ENCODE assay signal across 12 mouse cellular contexts in genomic region chr9:54752201-54752943, GRCm38 (mm10). TPM values are rescaled to one million over a fixed set of nuclear protein-coding genes. Genes with fewer than 3 reads are reported as not detected.
DNase-seq lines count a peak whose midpoint lies in the region; ATAC-seq and TF ChIP-seq lines count a peak whose summit lies in the region.
"Had no signal": no experiment of that assay in that cellular context is flagged by ENCODE, and none has a peak within 500 bp of the region (broad histone marks: within the 10 kb centered on the region; RNA-seq: fewer than 3 reads in every experiment).

No protein-coding gene starts in this region.

- no peak overlapping the region for H3K27ac ChIP-seq in intestine, embryonic 15.5 days
- H3K27ac ChIP-seq in intestine, postnatal 0 days (ENCODE audit: low read depth, low read length), result no peak overlapping the region
- no peak overlapping the region for H3K27ac ChIP-seq in intestine, embryonic 16.5 days (ENCODE audit: low read length)
- H3K27ac ChIP-seq in neural tube, embryonic 11.5 days (ENCODE audit: low read depth, low read length), result peak overlapping the region; percentile 39
- H3K27ac ChIP-seq: embryonic facial prominence, embryonic 15.5 days; heart, embryonic 13.5 days had no signal

- no peaks in the 10 kb centered on the region for H3K27me3 ChIP-seq in intestine, embryonic 15.5 days (replicated peaks)
- no peaks in the 10 kb centered on the region for H3K27me3 ChIP-seq in intestine, postnatal 0 days (replicated peaks; ENCODE audit: control insufficient read depth, insufficient read depth, low read length)
- H3K27me3 ChIP-seq in intestine, embryonic 16.5 days (replicated peaks; ENCODE audit: control insufficient read depth, insufficient read depth, low read length), result no peaks in the 10 kb centered on the region
- peaks cover 4% of the 10 kb centered on the region; the same call in 1 of the 2 replicates for H3K27me3 ChIP-seq in neural tube, embryonic 11.5 days (ENCODE audit: control insufficient read depth, insufficient read depth, low read length)
- H3K27me3 ChIP-seq: embryonic facial prominence, embryonic 15.5 days had no signal

- no peaks in the 10 kb centered on the region; the same call in 1 of the 2 replicates for H3K4me1 ChIP-seq in intestine, embryonic 15.5 days (replicated peaks)
- H3K4me1 ChIP-seq in intestine, postnatal 0 days (replicated peaks; ENCODE audit: control insufficient read depth, insufficient read depth, low read length), result no peaks in the 10 kb centered on the region
- no peaks in the 10 kb centered on the region for H3K4me1 ChIP-seq in intestine, embryonic 16.5 days (ENCODE audit: control insufficient read depth, insufficient read depth, low read length)
- H3K4me1 ChIP-seq in neural tube, embryonic 11.5 days (ENCODE audit: control insufficient read depth, insufficient read depth, low read length), result peaks cover 20% of the 10 kb centered on the region
- H3K4me1 ChIP-seq: heart, embryonic 13.5 days had no signal

- H3K9me3 ChIP-seq in intestine, embryonic 15.5 days, result no peaks in the 10 kb centered on the region
- H3K9me3 ChIP-seq in intestine, postnatal 0 days (ENCODE audit: control insufficient read depth), result no peaks in the 10 kb centered on the region
- H3K9me3 ChIP-seq in intestine, embryonic 16.5 days (ENCODE audit: control insufficient read depth, low read length), result no peaks in the 10 kb centered on the region
- no peaks in the 10 kb centered on the region for H3K9me3 ChIP-seq in neural tube, embryonic 11.5 days (ENCODE audit: control insufficient read depth, low read length)
- H3K9me3 ChIP-seq: embryonic facial prominence, embryonic 15.5 days; G1E; heart, embryonic 13.5 days had no signal

- WGBS in intestine, embryonic 15.5 days, result 31% methylated on average over 21 of the region's 21 CpGs
- WGBS in intestine, postnatal 0 days, result 36% methylated on average over 21 of the region's 21 CpGs
- 30% methylated on average over 21 of the region's 21 CpGs for WGBS in intestine, embryonic 16.5 days
- 5% methylated on average over 21 of the region's 21 CpGs for WGBS in neural tube, embryonic 11.5 days

- no peak overlapping the region for H3K9ac ChIP-seq in intestine, embryonic 15.5 days
- no peak overlapping the region for H3K9ac ChIP-seq in intestine, postnatal 0 days (ENCODE audit: low read depth, low read length)
- no peak overlapping the region for H3K9ac ChIP-seq in intestine, embryonic 16.5 days (ENCODE audit: low read depth, low read length)
- H3K9ac ChIP-seq in neural tube, embryonic 11.5 days (ENCODE audit: low read length), result no peak overlapping the region
- H3K9ac ChIP-seq: embryonic facial prominence, embryonic 15.5 days; heart, embryonic 13.5 days had no signal

- no peak overlapping the region for H3K4me3 ChIP-seq in intestine, embryonic 15.5 days (replicated peaks)
- H3K4me3 ChIP-seq in intestine, postnatal 0 days (ENCODE audit: low read depth, low read length), result no peak overlapping the region
- no peak overlapping the region for H3K4me3 ChIP-seq in intestine, embryonic 16.5 days (ENCODE audit: low read length)
- no peak overlapping the region for H3K4me3 ChIP-seq in neural tube, embryonic 11.5 days (ENCODE audit: low read depth, low read length)
- H3K4me3 ChIP-seq: embryonic facial prominence, embryonic 15.5 days; heart, embryonic 13.5 days had no signal

- peak; percentile 47; the same call in 1 of the 2 replicates for ATAC-seq in intestine, embryonic 15.5 days
- no peak for ATAC-seq in intestine, postnatal 0 days
- peak; percentile 71 for ATAC-seq in intestine, embryonic 16.5 days
- ATAC-seq in neural tube, embryonic 11.5 days (ENCODE audit: insufficient read depth, low FRiP score, low TSS enrichment), result peak; percentile 67
- no peak for ATAC-seq in megakaryocyte, adult 5-6 weeks (ENCODE audit: poor library complexity, severe bottlenecking)

- no peak for TF ChIP-seq CTCF in intestine, postnatal 0 days (IDR thresholded peaks at IDR 0.05; ENCODE audit: low read depth)

- H3K4me2 ChIP-seq in intestine, embryonic 15.5 days (replicated peaks), result no peak overlapping the region
- no peak overlapping the region for H3K4me2 ChIP-seq in intestine, postnatal 0 days (replicated peaks; ENCODE audit: low read depth)
- H3K4me2 ChIP-seq in intestine, embryonic 16.5 days (ENCODE audit: low read depth, low read length), result no peak overlapping the region
- peak overlapping the region; percentile 2; the same call in 1 of the 2 replicates for H3K4me2 ChIP-seq in neural tube, embryonic 11.5 days (ENCODE audit: low read depth)
- H3K4me2 ChIP-seq: embryonic facial prominence, embryonic 15.5 days; heart, embryonic 13.5 days had no signal

- peak; percentile 71 for DNase-seq in embryo, embryonic 9.5 days (ENCODE audit: extremely low spot score)
- peak; percentile 67 for DNase-seq in neural tube, embryonic 11.5 days (ENCODE audit: low spot score)
- no peak for DNase-seq in cerebellum, postnatal 25 days
- no peak for DNase-seq in layer of hippocampus, postnatal 25 days (ENCODE audit: extremely low spot score in 1 of 2, low spot score in 1 of 2)
- DNase-seq: cerebellum, adult 11-12 months had no signal

- H3K36me3 ChIP-seq in intestine, embryonic 15.5 days, result no peaks in the 10 kb centered on the region
- no peaks in the 10 kb centered on the region for H3K36me3 ChIP-seq in intestine, postnatal 0 days (ENCODE audit: control insufficient read depth, insufficient read depth)
- H3K36me3 ChIP-seq in intestine, embryonic 16.5 days (ENCODE audit: control insufficient read depth, insufficient read depth, low read length), result no peaks in the 10 kb centered on the region
- no peaks in the 10 kb centered on the region for H3K36me3 ChIP-seq in neural tube, embryonic 11.5 days (ENCODE audit: control insufficient read depth, insufficient read depth, low read length)
- H3K36me3 ChIP-seq: embryonic facial prominence, embryonic 15.5 days; G1E; heart, embryonic 13.5 days had no signal

RNA-seq across cellular contexts. Expression of gene Crabp1, which starts 12.2 kb away (rescaled TPM):
- polyA plus RNA-seq in intestine, embryonic 15.5 days (2015; fragmentation: Nextera tagmentation; extraction: Ambion mirVana), result 16.5 and 16.7 TPM in 2 replicates
- 3.2 and 3.5 TPM in 2 replicates for polyA plus RNA-seq in intestine, postnatal 0 days (2015; fragmentation: Nextera tagmentation; extraction: Ambion mirVana)
- polyA plus RNA-seq in intestine, embryonic 16.5 days (2015; fragmentation: Nextera tagmentation; extraction: Ambion mirVana), result 9.0 and 9.8 TPM in 2 replicates
- polyA plus RNA-seq in neural tube, embryonic 11.5 days (2014; fragmentation: Nextera tagmentation; extraction: Ambion mirVana), result 719 and 730 TPM in 2 replicates
- total RNA-seq in megakaryocyte, adult 5-6 weeks (2015), result not detected in 2 replicates
- total RNA-seq in megakaryocyte, adult 5-6 weeks (2017), result not detected in 2 replicates
- 1 to 10 TPM; 1.3 to 1.7 TPM for total RNA-seq in layer of hippocampus, postnatal 25 days (2021)
- total RNA-seq: G1E had no signal
- polyA plus RNA-seq: G1E had no signal

RNA-seq across cellular contexts. Expression of gene Wdr61, which starts 18.1 kb away (rescaled TPM):
- 149 and 152 TPM in 2 replicates for polyA plus RNA-seq in intestine, embryonic 15.5 days (2015; fragmentation: Nextera tagmentation; extraction: Ambion mirVana)
- polyA plus RNA-seq in intestine, postnatal 0 days (2015; fragmentation: Nextera tagmentation; extraction: Ambion mirVana), result 108 and 111 TPM in 2 replicates
- 142 and 148 TPM in 2 replicates for polyA plus RNA-seq in intestine, embryonic 16.5 days (2015; fragmentation: Nextera tagmentation; extraction: Ambion mirVana)
- polyA plus RNA-seq in neural tube, embryonic 11.5 days (2014; fragmentation: Nextera tagmentation; extraction: Ambion mirVana), result 145 and 147 TPM in 2 replicates
- total RNA-seq in megakaryocyte, adult 5-6 weeks (2015), result 58.3 and 68.3 TPM in 2 replicates
- total RNA-seq in megakaryocyte, adult 5-6 weeks (2017), result 38.9 and 43.2 TPM in 2 replicates
- 10 to 100 TPM; 57.7 to 61.0 TPM for total RNA-seq in layer of hippocampus, postnatal 25 days (2021)

RNA-seq across cellular contexts. Expression of gene Dnaja4, which starts 53.7 kb away (rescaled TPM):
- 4.1 and 4.3 TPM in 2 replicates for polyA plus RNA-seq in intestine, embryonic 15.5 days (2015; fragmentation: Nextera tagmentation; extraction: Ambion mirVana)
- 3.4 and 4.0 TPM in 2 replicates for polyA plus RNA-seq in intestine, postnatal 0 days (2015; fragmentation: Nextera tagmentation; extraction: Ambion mirVana)
- 3.9 and 4.5 TPM in 2 replicates for polyA plus RNA-seq in intestine, embryonic 16.5 days (2015; fragmentation: Nextera tagmentation; extraction: Ambion mirVana)
- 3.7 and 4.3 TPM in 2 replicates for polyA plus RNA-seq in neural tube, embryonic 11.5 days (2014; fragmentation: Nextera tagmentation; extraction: Ambion mirVana)
- total RNA-seq in megakaryocyte, adult 5-6 weeks (2015), result 0.84 and 1.6 TPM in 2 replicates
- total RNA-seq in megakaryocyte, adult 5-6 weeks (2017), result 0.62 and 3.7 TPM in 2 replicates
- 10 to 100 TPM; 39.9 to 46.0 TPM for total RNA-seq in layer of hippocampus, postnatal 25 days (2021)
- polyA plus RNA-seq: G1E had no signal

Comparison
In these comparisons a context has a peak if more than half of its experiments do, and no peak if none do; other contexts are left out.
1. ATAC-seq: peak in intestine, embryonic 15.5 days (single experiment), intestine, embryonic 16.5 days (single experiment) and neural tube, embryonic 11.5 days (single experiment); none in intestine, postnatal 0 days (single experiment) and megakaryocyte, adult 5-6 weeks (single experiment).
2. DNase-seq: peak in embryo, embryonic 9.5 days (single experiment) and neural tube, embryonic 11.5 days (single experiment); none in cerebellum, postnatal 25 days (0 of 2) and layer of hippocampus, postnatal 25 days (0 of 2).
3. RNA of gene Crabp1, which starts 12.2 kb away (polyA plus RNA-seq): 719 to 730 TPM in neural tube, embryonic 11.5 days; 16.5 to 16.7 TPM in intestine, embryonic 15.5 days, 9.0 to 9.8 TPM in intestine, embryonic 16.5 days and 3.2 to 3.5 TPM in intestine, postnatal 0 days; every median in the first group is over 10 times any median in the second.